Mouse (Mus musculus): Measurements from ENCODE around the gene Ccdc194. TPM values are rescaled to one million over a fixed set of nuclear protein-coding genes. Genes with fewer than 3 reads are reported as not detected.

Gene Ccdc194
- total RNA-seq, 2 experiments from 2014 or later: not detected

DNA sequence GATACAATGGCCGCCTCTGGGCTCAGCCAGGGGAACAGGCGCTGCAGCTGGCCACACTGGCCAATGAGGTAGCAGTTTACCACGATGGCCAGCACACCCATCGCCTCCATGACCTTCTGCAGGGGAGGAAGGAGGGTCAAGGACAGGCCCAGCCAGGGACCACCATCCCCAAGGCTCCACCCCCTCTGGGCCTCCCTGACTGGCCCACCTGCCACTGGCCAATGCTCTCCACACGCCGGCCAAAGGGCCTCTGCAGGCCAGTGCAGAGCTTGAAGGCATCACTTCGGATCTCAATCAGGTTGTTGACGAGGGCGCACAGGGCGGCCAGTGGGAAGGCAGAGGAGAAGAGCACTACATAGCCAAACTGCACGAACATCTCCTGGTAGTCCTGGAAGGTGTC lies 46.6 kb downstream of the Ccdc194 start:
- no peak for DNase-seq (ENCODE audit: low spot score in 2 of 2)

DNA sequence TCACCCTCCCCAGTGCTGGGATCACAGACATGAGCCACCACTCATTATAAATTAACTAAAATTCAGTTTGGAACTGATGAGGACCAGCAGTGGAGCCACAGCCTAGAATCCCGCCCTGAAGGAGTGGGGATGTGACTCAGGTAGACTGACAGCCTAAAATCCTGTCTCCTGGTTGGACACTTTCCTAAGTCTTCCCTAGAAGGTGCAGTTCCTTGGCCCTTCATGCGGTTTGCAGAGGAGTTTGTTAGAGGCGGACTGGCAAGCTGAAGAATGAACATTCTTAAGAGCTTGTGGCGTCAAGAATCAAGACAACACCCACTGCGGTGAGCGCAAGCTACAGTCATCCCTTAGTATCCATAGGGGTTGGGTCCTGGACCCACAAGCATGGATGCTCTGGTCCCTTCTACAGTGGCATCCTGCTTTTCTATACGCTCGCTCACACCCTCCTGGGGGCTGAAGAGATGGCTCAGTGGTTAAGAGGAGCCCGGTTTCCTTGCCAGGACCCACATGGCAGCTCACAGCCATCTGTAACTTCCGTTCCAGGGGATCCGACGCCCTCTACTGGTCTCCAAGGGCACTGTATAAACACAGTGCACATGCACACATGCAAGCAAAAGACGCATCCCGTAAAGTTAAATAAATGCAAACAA lies 48.2 kb downstream of the Ccdc194 start:
- DNase-seq (ENCODE audit: low spot score in 2 of 2): peak; percentile 55 to 57

DNA sequence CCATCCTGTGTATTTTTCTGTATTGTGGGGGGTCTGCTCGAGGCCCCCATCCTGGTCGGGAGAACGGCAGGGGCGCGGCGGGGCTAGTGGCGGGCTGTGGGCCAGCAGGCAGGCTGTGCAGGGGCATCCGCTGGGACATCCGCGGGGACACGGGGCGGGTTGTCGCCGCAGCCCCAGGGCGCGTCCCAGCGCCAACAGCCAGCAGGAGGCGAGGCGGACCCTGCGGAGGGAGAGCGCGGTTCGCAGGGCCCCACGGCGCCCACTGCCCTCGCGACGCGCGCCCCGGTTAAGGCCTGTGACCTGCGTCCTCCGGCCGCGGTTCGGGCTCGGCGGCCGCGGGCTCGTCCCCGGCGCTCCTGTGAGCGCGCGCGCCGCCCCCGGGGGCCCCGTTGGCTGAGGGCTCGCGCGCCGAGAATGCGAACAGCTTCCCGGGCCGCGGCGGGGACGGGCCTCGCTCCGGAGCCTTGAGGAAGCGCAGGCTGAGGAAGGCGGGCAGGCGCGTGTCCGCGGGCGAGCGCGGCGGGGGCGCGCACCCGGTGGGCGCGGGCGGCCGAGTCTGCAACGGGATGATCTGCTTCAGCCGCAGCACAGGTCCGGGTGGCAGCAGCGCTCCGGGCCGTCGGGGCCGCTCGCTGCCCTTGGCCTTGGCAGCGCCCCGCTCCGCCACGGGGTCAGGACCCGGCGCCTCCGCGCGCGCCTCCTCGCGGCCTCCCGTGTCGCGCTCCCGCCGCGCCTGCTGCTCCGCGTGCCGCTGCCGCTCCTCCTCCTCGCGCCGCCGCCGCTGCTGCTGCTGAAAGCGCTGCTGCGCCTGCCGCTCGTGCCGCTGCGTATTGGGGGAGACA lies 49.2 kb downstream of the Ccdc194 start:
- peak; percentile 80 to 89 for DNase-seq (ENCODE audit: low spot score in 2 of 2)

DNA sequence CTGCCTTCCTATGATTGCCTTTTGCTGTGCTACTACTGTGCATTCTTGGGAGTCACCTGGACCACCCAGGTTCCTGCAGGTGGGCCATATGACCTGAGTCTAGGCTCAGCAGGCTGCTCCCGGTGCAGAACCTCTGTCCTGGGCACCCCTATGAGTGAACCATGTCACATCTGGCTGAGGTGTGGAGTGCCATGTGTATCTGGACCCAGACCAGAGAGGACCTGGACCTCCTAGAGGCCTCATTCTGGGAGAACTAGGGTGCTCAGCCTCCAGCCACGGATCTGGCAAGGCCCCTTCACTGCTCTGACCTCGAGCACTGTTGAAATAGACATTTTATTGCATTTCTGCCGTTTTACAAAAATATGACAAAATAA lies 49.8 kb downstream of the Ccdc194 start:
- DNase-seq (ENCODE audit: low spot score in 2 of 2): peak in 1 of 2 experiments; percentile 39

DNA sequence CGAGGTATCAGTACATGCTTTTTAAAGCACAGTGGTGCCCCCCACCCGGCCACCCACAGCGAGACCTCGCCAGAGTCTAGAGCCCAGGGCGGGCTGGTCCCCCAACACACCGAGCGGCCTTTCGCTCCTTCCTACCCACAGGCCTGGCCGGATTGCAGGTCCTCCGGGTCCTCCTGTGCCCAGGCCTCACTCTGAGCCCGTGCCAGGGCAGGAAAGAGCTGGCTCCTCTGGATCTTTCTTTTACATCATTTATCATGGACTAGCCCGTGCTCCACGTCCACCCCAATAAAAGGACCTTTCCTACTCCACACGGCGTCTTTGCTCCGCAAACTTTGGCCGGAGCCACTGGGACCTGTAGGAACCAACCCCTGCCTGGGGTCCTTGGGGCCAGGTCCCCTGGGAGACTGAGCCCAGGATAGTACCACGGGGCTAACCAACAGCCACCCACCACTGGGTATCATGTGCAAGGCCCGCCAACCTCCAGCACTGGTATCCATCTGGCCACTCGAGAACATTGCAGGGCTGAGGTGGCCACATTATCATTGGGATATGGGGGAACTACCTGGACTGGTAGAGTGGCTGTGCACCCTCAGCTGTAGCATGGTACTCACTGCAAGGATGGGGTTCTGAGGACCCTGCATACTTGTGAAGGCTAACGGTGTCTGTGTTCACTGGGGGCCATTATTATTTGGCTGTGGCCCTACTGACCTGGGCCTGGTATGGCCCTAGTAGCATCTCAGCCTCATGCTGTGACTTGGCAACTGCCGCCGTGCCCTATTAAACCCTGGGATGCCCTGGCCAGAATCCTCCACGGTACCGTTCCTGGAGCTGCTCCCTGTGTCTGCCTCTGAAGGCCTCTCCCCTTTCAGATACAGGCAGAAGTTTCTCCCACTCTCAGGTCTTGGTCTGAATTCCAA lies 50.5 kb downstream of the Ccdc194 start:
- peak in 1 of 2 experiments; percentile 42 for DNase-seq (ENCODE audit: low spot score in 2 of 2)

DNA sequence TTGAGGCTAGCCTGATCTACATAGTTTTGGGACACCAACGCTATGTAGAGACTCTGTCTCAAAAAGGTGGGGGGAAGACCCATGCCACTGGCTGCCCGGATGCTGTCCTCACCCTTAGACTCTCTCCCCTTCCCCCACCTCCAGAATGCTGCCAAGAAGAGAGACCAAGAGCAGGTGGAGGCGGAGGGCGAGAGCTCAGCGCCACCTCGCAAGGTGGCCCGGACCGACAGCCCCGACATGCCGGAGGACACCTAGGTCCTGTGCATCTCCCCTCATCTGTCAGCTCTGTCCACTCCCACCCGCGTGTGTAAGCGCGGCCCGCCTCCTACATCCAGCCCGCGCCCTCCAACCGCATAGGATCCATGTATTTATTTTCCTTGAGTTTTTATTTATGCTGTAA lies 51.2 kb downstream of the Ccdc194 start:
- no peak for DNase-seq (ENCODE audit: low spot score in 2 of 2)

DNA sequence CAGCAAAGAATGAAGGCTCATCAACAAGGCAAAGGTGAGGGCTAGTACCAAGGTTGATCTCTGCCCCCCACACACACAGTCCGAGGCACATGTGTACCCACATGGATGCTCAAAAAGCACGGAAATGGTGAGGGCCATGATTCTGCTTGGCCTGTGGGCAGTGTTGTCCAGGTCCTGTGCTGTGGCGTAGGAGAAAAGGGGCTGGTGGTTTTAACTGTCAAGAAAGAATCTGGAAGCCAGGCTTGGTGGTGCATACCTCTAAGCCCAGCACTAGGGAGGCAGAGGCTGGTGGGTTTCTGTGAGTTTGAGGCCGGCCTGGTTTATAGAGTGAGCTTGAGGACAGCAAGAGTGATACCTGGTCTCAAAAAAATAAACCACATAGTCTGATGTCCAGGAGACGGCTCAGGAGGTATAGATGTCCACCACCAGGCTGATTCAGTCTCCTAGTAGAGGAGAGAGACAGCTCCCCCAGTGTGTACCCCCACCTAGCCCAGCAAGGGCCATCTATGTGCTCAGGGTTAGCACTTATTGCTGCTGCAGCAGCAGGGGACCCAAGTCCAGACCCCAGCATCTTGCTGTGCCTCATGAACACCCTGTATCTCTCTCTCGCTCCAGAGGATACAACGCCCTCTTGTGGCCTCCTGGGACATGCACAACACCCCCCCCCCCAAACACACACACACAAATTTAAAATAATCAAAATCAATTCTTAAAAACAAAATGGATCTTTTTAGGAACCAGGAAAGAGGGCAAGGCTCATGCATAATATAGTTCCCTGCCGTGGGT lies 52.7 kb downstream of the Ccdc194 start:
- no peak for DNase-seq (ENCODE audit: low spot score in 2 of 2)

DNA sequence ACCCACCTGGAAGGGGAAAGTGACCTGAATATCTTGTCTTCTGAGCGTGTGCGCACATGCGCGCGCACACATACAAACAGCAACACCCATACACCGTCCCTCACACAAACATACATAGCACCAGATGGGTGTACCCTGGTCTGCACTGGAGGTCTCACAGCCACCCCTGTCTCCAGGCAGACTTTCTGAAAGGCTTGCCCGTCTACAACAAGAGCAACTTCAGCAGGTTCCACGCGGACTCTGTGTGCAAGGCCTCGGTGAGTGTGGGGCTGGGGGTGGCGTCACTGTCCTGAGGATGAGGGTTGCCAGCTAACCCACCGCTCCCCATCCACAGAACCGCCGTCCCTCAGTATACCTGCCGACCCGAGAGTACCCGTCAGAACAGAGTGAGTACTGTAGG lies 53.6 kb downstream of the Ccdc194 start:
- no peak for DNase-seq (ENCODE audit: low spot score in 2 of 2)

DNA sequence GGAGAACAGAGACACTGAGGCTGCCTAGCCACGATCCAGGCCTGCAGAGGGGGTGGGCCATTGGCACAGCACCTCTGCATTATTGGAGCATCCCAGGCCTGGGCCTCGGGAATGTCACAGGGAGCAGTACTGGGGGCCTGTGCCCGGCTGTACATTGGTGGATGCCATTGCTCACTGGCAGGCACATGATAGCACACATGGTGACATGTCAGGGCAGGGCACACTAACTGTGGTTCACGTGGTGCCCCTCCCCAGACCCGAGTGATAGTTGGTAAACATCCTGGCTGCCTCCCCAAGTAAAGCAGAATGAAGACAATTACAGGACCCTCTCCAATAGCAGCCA lies 54.6 kb downstream of the Ccdc194 start:
- no peak for DNase-seq (ENCODE audit: low spot score in 2 of 2)

DNA sequence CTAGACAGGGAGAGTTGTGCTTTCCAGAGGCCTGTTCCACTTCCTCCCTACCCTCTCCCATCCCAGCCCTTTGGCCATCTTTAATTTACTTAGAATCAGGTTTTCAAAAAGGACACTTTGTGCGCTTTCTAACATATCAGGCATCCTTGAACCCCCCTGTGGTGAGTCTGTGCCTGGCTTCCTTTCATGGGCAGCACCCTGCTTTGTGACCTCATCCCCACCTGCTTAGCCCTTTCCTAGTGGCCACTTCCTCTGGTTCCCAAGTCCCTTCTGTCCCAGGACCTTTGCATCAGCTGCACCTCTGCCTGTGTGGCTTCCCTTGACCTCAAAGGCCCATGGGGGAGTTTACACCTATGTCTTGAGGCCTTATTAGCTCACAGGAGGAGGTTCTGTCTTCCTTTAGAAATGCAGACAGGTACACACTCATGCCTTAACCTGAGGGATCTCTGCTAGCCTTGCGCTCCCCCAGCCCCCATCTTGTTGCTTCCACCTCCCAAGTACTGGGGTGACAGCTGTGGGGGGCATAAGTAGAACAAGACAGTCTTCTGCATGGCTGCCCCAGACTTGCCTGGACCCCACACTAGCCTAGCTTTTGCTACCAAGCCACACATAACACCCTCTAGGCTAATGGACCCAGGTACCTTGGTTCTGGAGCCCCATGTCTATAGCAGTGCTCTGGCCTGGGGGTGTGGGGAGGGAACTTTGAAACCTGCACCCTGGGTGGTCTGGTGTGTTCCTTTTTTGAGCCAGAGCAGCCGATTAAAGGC lies 55.2 kb downstream of the Ccdc194 start:
- DNase-seq (ENCODE audit: low spot score in 2 of 2): peak in 1 of 2 experiments; percentile 13

Other genes starting within 250 kb of the Ccdc194 start
- gene Use1, start 158.9 kb downstream of the Ccdc194 start, total RNA-seq (2021): 100 to 1,000 TPM in 1 of 2 experiments, 10 to 100 TPM in 1; 97.9 to 108 TPM
- gene Ocel1, start 154.4 kb downstream of the Ccdc194 start, total RNA-seq (2021): 10 to 100 TPM; 17.2 to 17.6 TPM
- gene Nr2f6, start 143.8 kb downstream of the Ccdc194 start, total RNA-seq (2021): 10 to 100 TPM; 32.2 to 32.5 TPM
- gene Ushbp1, start 129.9 kb downstream of the Ccdc194 start, total RNA-seq (2021): 1 to 10 TPM; 6.7 to 7.3 TPM
- gene Babam1, start 128.8 kb downstream of the Ccdc194 start, total RNA-seq (2021): 10 to 100 TPM; 78.7 to 82.2 TPM
- gene Ankle1, start 119.7 kb downstream of the Ccdc194 start, total RNA-seq (2021): 1 to 10 TPM; 2.2 to 2.7 TPM
- 100 to 1,000 TPM; 145 to 159 TPM for gene Abhd8, start 62.1 kb downstream of the Ccdc194 start, total RNA-seq (2021)
- gene Mrpl34, start 60.8 kb downstream of the Ccdc194 start, total RNA-seq (2021): 10 to 100 TPM; 59.5 to 69.2 TPM
- 100 to 1,000 TPM; 128 to 130 TPM for gene Dda1, start 56.5 kb downstream of the Ccdc194 start, total RNA-seq (2021)
- 10 to 100 TPM; 64.3 to 71.5 TPM for gene Ano8, start 39.7 kb downstream of the Ccdc194 start, total RNA-seq (2021)
- gene Gtpbp3, start 37.6 kb downstream of the Ccdc194 start, total RNA-seq (2021): 10 to 100 TPM; 26.4 to 29.4 TPM
- gene Plvap, start 14.0 kb downstream of the Ccdc194 start, total RNA-seq (2021): 1 to 10 TPM; 8.1 to 9.2 TPM
- gene Bst2, start 11.7 kb upstream of the Ccdc194 start, total RNA-seq (2021): 1 to 10 TPM; 4.1 to 4.8 TPM
- 10 to 100 TPM; 36.9 to 40.7 TPM for gene Mvb12a, start 17.2 kb upstream of the Ccdc194 start, total RNA-seq (2021)
- gene Tmem221, start 33.2 kb upstream of the Ccdc194 start, total RNA-seq (2021): not detected
- not detected for gene Nxnl1, start 40.9 kb upstream of the Ccdc194 start, total RNA-seq (2021)
- gene Slc27a1, start 43.2 kb upstream of the Ccdc194 start, total RNA-seq (2021): 10 to 100 TPM; 76.8 to 92.7 TPM
- gene Pgls, start 66.5 kb upstream of the Ccdc194 start, total RNA-seq (2021): 10 to 100 TPM; 75.1 to 81.0 TPM
- gene Fam129c, start 71.9 kb upstream of the Ccdc194 start, total RNA-seq (2021): 1 to 10 TPM; 4.6 to 5.8 TPM
- 10 to 100 TPM; 65.8 to 77.0 TPM for gene Colgalt1, start 85.3 kb upstream of the Ccdc194 start, total RNA-seq (2021)
- 100 to 1,000 TPM; 242 to 246 TPM for gene Unc13a, start 146.0 kb upstream of the Ccdc194 start, total RNA-seq (2021)
- 1 to 10 TPM; 7.7 to 7.8 TPM for gene Jak3, start 150.6 kb upstream of the Ccdc194 start, total RNA-seq (2021)
- gene Insl3, start 163.5 kb upstream of the Ccdc194 start, total RNA-seq (2021): 1 to 10 TPM; 2.3 to 2.4 TPM
- gene B3gnt3, start 176.1 kb upstream of the Ccdc194 start, total RNA-seq (2021): under 1 TPM; 0.42 to 0.64 TPM
- gene Fcho1, start 200.0 kb upstream of the Ccdc194 start, total RNA-seq (2021): 100 to 1,000 TPM; 111 to 119 TPM

All from layer of hippocampus, postnatal 10 days (tissue).